Mouse (Mus musculus) heart, adult 2 months (tissue): ENCODE measurements around the gene Zmiz2.

Source experiments
- CTCF ChIP-seq: fragments of 200-600 bp; IDR thresholded peaks from 2 replicates; pipeline ENCODE4 v1.8.1; 2022; ENCODE audit warnings: antibody characterized with exemption, mild to moderate bottlenecking, moderate library complexity
- EP300 ChIP-seq: fragments of 200-500 bp; IDR thresholded peaks from 2 replicates; pipeline ENCODE4 v1.6.1; 2011; ENCODE audit warnings: low read depth, low read length, control low read depth; ENCODE audit not compliant: insufficient read depth
- POLR2A ChIP-seq: fragments of 200-500 bp; IDR thresholded peaks from 2 replicates; pipeline ENCODE4 v1.6.1; 2011; ENCODE audit warnings: mild to moderate bottlenecking, low read depth, low read length, control low read depth; ENCODE audit not compliant: insufficient read depth

DNA sequence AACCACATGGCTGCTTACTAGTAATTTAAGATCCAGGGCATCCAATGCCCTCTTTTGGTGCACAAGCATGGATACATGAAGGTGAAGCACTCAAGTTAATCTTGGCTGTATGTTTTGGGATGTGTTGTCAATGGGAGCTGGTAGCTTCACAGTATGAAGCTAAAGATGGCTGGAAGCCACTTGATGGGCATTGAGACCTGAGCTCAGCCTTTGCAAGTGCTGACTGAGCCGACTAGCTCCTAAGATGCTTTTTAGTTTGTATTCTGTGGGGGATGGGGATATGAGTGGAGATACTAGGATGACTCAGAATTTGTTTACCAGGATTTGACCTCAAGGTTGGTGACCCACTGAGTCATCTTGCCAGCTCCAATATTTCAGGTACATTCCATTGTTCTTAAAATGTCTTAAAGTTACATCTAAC lies 31.4 kb downstream of the Zmiz2 start:
- no peak for TF ChIP-seq CTCF
- peak; percentile 14; the same call in 1 of the 2 replicates for TF ChIP-seq POLR2A
- TF ChIP-seq EP300: no peak
